Mouse (Mus musculus): ENCODE measurements around the gene Cd63. TPM values are rescaled to one million over a fixed set of nuclear protein-coding genes. Genes with fewer than 3 reads are reported as not detected.

The Cd63 gene
- total RNA-seq, 2 experiments from 2014 or later, result 144 to 158 TPM

Other genes starting within 250 kb of the Cd63 start
- 10 to 100 TPM; 22.3 to 28.2 TPM for gene Suox, start 226.9 kb upstream of the Cd63 start, total RNA-seq (2021)
- 10 to 100 TPM; 76.5 to 84.4 TPM for gene Rab5b, start 204.7 kb upstream of the Cd63 start, total RNA-seq (2021)
- gene Pmel, start 196.8 kb upstream of the Cd63 start, total RNA-seq (2021), result 1 to 10 TPM in 1 of 2 experiments, under 1 TPM in 1; 0.65 to 1.1 TPM
- gene Cdk2, start 196.0 kb upstream of the Cd63 start, total RNA-seq (2021), result 1 to 10 TPM; 8.2 to 9.1 TPM
- gene Dgka, start 156.1 kb upstream of the Cd63 start, total RNA-seq (2021), result 10 to 100 TPM; 11.5 to 16.1 TPM
- gene Pym1, start 153.1 kb upstream of the Cd63 start, total RNA-seq (2021), result 10 to 100 TPM in 1 of 2 experiments, 1 to 10 TPM in 1; 10.0 to 10.1 TPM
- 1 to 10 TPM; 1.9 to 3.7 TPM for gene Mmp19, start 110.1 kb upstream of the Cd63 start, total RNA-seq (2021)
- 10 to 100 TPM; 34.0 to 35.3 TPM for gene Dnajc14, start 96.9 kb upstream of the Cd63 start, total RNA-seq (2021)
- gene Tmem198b, start 96.6 kb upstream of the Cd63 start, total RNA-seq (2021), result 1 to 10 TPM; 4.6 to 5.6 TPM
- 10 to 100 TPM; 35.6 to 39.7 TPM for gene Sarnp, start 83.7 kb upstream of the Cd63 start, total RNA-seq (2021)
- 1 to 10 TPM; 8.1 to 9.7 TPM for gene Ormdl2, start 79.3 kb upstream of the Cd63 start, total RNA-seq (2021)
- gene Gdf11, start 9.3 kb upstream of the Cd63 start, total RNA-seq (2021), result 1 to 10 TPM; 2.3 to 2.6 TPM
- 1 to 10 TPM; 4.3 to 4.7 TPM for gene Rdh5, start 21.9 kb downstream of the Cd63 start, total RNA-seq (2021)
- gene Bloc1s1, start 23.0 kb downstream of the Cd63 start, total RNA-seq (2021), result 100 to 1,000 TPM; 194 to 199 TPM
- gene Itga7, start 32.8 kb downstream of the Cd63 start, total RNA-seq (2021), result 100 to 1,000 TPM; 144 to 148 TPM
- not detected for gene Mettl7b, start 60.0 kb downstream of the Cd63 start, total RNA-seq (2021)
- gene Olfr9, start 88.4 kb downstream of the Cd63 start, total RNA-seq (2021), result not detected
- not detected for gene Olfr763, start 109.8 kb downstream of the Cd63 start, total RNA-seq (2021)
- not detected for gene Olfr764-ps1, start 138.9 kb downstream of the Cd63 start, total RNA-seq (2021)
- gene Olfr765, start 149.0 kb downstream of the Cd63 start, total RNA-seq (2021), result not detected
- not detected for gene Olfr766-ps1, start 168.0 kb downstream of the Cd63 start, total RNA-seq (2021)
- not detected for gene Olfr767, start 181.9 kb downstream of the Cd63 start, total RNA-seq (2021)
- not detected for gene Olfr768, start 198.4 kb downstream of the Cd63 start, total RNA-seq (2021)
- not detected for gene Olfr769, start 216.9 kb downstream of the Cd63 start, total RNA-seq (2021)
- gene Olfr770, start 238.0 kb downstream of the Cd63 start, total RNA-seq (2021), result not detected